Mouse (Mus musculus) heart, adult 2 months (tissue): Measurements from ENCODE around the gene Dcst1. TPM values are rescaled to one million over a fixed set of nuclear protein-coding genes. Genes with fewer than 3 reads are reported as not detected.

Experiments used
- DNase-seq, 2 experiments: peaks; one replicate each; pipeline ENCODE4 v3.0.0; 2021
- H3K27ac ChIP-seq: fragments of 200-600 bp; 2 replicates; pipeline ENCODE4 v1.8.1; 2022
- H3K27me3 ChIP-seq: fragments of 200-500 bp; 2 replicates; pipeline ENCODE4 v1.6.1; 2012; ENCODE audit warnings: mild to moderate bottlenecking, low read length, inconsistent platforms, mixed read lengths; ENCODE audit not compliant: control insufficient read depth, insufficient read depth
- H3K36me3 ChIP-seq: fragments of 200-500 bp; 2 replicates; pipeline ENCODE4 v1.6.1; 2012; ENCODE audit warnings: low read length, inconsistent platforms; ENCODE audit not compliant: control insufficient read depth, insufficient read depth
- H3K4me1 ChIP-seq: fragments of 200-500 bp; 2 replicates; pipeline ENCODE4 v1.6.1; 2011; ENCODE audit warnings: low read length; ENCODE audit not compliant: control insufficient read depth, insufficient read depth
- H3K4me3 ChIP-seq: fragments of 200-600 bp; 2 replicates; pipeline ENCODE4 v1.8.1; 2022
- H3K79me2 ChIP-seq: fragments of 200-500 bp; replicated peaks from 2 replicates; pipeline ENCODE4 v1.6.1; 2012; ENCODE audit warnings: mild to moderate bottlenecking, inconsistent platforms, low read length, moderate library complexity, mixed read lengths; ENCODE audit not compliant: control insufficient read depth, insufficient read depth
- H3K9ac ChIP-seq: fragments of 200-500 bp; 2 replicates; pipeline ENCODE4 v1.6.1; 2012; ENCODE audit warnings: low read depth, mild to moderate bottlenecking, control low read depth, inconsistent platforms, low read length, mixed read lengths
- CTCF ChIP-seq: fragments of 200-600 bp; IDR thresholded peaks from 2 replicates; pipeline ENCODE4 v1.8.1; 2022; ENCODE audit warnings: antibody characterized with exemption, mild to moderate bottlenecking, moderate library complexity
- EP300 ChIP-seq: fragments of 200-500 bp; IDR thresholded peaks from 2 replicates; pipeline ENCODE4 v1.6.1; 2011; ENCODE audit warnings: low read depth, low read length, control low read depth; ENCODE audit not compliant: insufficient read depth
- POLR2A ChIP-seq: fragments of 200-500 bp; IDR thresholded peaks from 2 replicates; pipeline ENCODE4 v1.6.1; 2011; ENCODE audit warnings: mild to moderate bottlenecking, low read depth, low read length, control low read depth; ENCODE audit not compliant: insufficient read depth
- WGBS: fragments of 180-500 bp; shearing (Covaris S2); methylation state at CpG from one replicate; pipeline ENCODE4 v1.1.7; 2018; 5-methylcytosine and 5-hydroxymethylcytosine counted together
- intact Hi-C: fragments of 180-260 bp; cut with DNase I; formaldehyde crosslinking; loops from one replicate; pipeline ENCODE4 v1.15.1; 2025
- polyA plus RNA-seq: library from polyadenylated mRNA; depleted of rRNA; stranded (reverse); fragments of >200 nt; gene quantifications from 2 replicates; pipeline ENCODE4 v1.2.3, GENCODE M21; 2012
- total RNA-seq, 2 experiments: library from RNA; stranded (reverse); gene quantifications; 2 replicates each; pipeline ENCODE4 v1.2.3; 2021

Gene Dcst1
- total and polyA plus RNA-seq, 3 experiments: 0.23 TPM; not detected in 2

- H3K4me3 ChIP-seq: no peak overlapping the region
- no peak overlapping the region for H3K27ac ChIP-seq
- peak in 1 of 2 experiments; percentile 16 for DNase-seq
- H3K4me1 ChIP-seq: peaks cover 9% of the 10 kb centered on the region
- H3K36me3 ChIP-seq: no peaks in the 10 kb centered on the region
- 25% methylated on average over 21 of the region's 21 CpGs for WGBS
- H3K27me3 ChIP-seq: peaks cover 28% of the 10 kb centered on the region
- TF ChIP-seq CTCF (no peak), POLR2A (no peak), EP300 (no peak)
- H3K79me2 ChIP-seq: no peaks in the 10 kb centered on the region
- no peak overlapping the region for H3K9ac ChIP-seq
- intact Hi-C loops: loop anchor here (5.0 kb wide), 1 partner anchor 538 kb away; no protein-coding TSS in a partner anchor
Observed at GRCm38 (mm10) chr3:89318971-89319590, 46.0 kb downstream of the Dcst1 start.

GRCm38 (mm10) chr3:89318316-89318715, 46.7 kb downstream of the Dcst1 start:
- intact Hi-C loops: loop anchor here (5.0 kb wide), 1 partner anchor 539 kb away; no protein-coding TSS in a partner anchor
- peaks cover 9% of the 10 kb centered on the region for H3K4me1 ChIP-seq
- H3K36me3 ChIP-seq: no peaks in the 10 kb centered on the region

GRCm38 (mm10) chr3:89317246-89317645, 47.8 kb downstream of the Dcst1 start:
- intact Hi-C loops: loop anchor here (1.0 to 5.0 kb wide), 4 partner anchors 22 to 540 kb away; partner anchors contain the start of gene Efna4
- WGBS: 76% methylated on average over 6 of the region's 6 CpGs

More at GRCm38 (mm10) chr3:89318316-89318715, 46.7 kb downstream of the Dcst1 start:
- Histone ChIP-seq H3K4me3 (no peak overlapping the region), H3K27ac (no peak overlapping the region), H3K27me3 (peaks cover 28% of the 10 kb centered on the region), H3K9ac (no peak overlapping the region), H3K79me2 (no peaks in the 10 kb centered on the region)
- TF ChIP-seq POLR2A (no peak), CTCF (no peak), EP300 (no peak)
- WGBS: 74% methylated on average over 8 of the region's 8 CpGs
- peak in 1 of 2 experiments; percentile 14 for DNase-seq

GRCm38 (mm10) chr3:89316833-89317232, 48.2 kb downstream of the Dcst1 start:
- H3K4me3 ChIP-seq: no peak overlapping the region
- intact Hi-C loops: loop anchor here (1.0 to 5.0 kb wide), 4 partner anchors 22 to 540 kb away; partner anchors contain the start of gene Efna4
- TF ChIP-seq EP300 (peak; percentile 93), POLR2A (no peak)
- no peak overlapping the region for H3K27ac ChIP-seq
- H3K36me3 ChIP-seq: no peaks in the 10 kb centered on the region
- WGBS: 0% methylated on average over 4 of the region's 4 CpGs
- H3K9ac ChIP-seq: no peak overlapping the region
- DNase-seq: peak; percentile 85 to 88
- H3K79me2 ChIP-seq: no peaks in the 10 kb centered on the region
- peaks cover 8% of the 10 kb centered on the region for H3K4me1 ChIP-seq
- H3K27me3 ChIP-seq: peaks cover 27% of the 10 kb centered on the region

More at GRCm38 (mm10) chr3:89317246-89317645, 47.8 kb downstream of the Dcst1 start:
- Histone ChIP-seq H3K79me2 (no peaks in the 10 kb centered on the region), H3K27me3 (peaks cover 28% of the 10 kb centered on the region), H3K4me1 (peaks cover 9% of the 10 kb centered on the region), H3K27ac (no peak overlapping the region), H3K36me3 (no peaks in the 10 kb centered on the region), H3K9ac (no peak overlapping the region), H3K4me3 (no peak overlapping the region)
- no peak for TF ChIP-seq POLR2A
- no peak for DNase-seq

GRCm38 (mm10) chr3:89315930-89316831, 48.9 kb downstream of the Dcst1 start:
- H3K9ac ChIP-seq: peak overlapping the region; percentile 48; the same call in 1 of the 2 replicates
- DNase-seq: no peak
- intact Hi-C loops: loop anchor here (2.0 to 5.0 kb wide), 3 partner anchors 23 to 541 kb away; partner anchors contain the start of gene Efna4
- H3K36me3 ChIP-seq: no peaks in the 10 kb centered on the region
- no peaks in the 10 kb centered on the region for H3K79me2 ChIP-seq
- no peak overlapping the region for H3K4me3 ChIP-seq
- peaks cover 7% of the 10 kb centered on the region for H3K4me1 ChIP-seq
- peaks cover 20% of the 10 kb centered on the region for H3K27me3 ChIP-seq
- TF ChIP-seq CTCF (peak; percentile 41), EP300 (no peak), POLR2A (no peak)
- no peak overlapping the region for H3K27ac ChIP-seq
- 20% methylated on average over 40 of the region's 40 CpGs for WGBS
